Mouse (Mus musculus) heart, adult 11 months (tissue): ENCODE data around the gene Efcab7.

Experiments used
- DNase-seq: peaks from one replicate; pipeline ENCODE4 v3.0.0; 2022

Gene Efcab7

DNA sequence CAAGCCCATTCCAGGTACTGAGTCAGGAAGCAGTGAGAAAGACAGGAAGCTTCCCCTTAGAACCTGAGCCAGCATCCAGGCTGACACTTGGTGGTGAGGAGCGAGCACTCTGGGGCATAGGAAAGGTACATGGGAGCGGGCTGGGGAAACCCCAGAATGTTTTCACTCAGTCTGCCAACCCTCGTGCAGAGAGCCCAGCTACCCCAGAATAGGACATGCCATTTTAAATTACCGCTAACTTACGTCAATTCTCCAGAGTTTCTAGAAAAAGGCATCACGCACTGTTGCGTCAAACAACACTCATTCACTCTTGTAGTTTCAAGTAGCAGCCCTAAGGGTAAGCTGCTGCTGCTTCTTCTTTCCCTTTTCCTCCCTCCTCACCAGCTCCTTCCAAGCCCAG lies 116.0 kb downstream of the Efcab7 start:
- no peak for DNase-seq

DNA sequence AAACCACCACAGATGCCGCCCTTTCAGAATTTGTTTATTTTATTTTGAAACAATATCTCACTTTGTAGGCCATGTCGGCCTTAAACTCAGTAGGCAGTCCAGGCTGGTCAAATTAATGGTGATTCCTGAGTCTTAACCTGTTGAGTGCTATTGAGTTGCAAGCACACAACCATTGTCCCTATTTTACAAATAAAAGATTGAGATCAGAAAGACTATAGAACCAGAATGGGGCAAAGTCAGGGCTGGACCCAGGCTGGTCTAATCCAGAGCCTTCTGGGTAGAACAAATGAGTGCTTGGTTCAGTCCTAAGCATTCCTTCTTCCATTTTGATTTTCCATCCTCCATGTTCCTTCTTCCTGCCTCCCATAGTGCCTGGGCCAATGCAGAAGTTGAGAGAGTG lies 117.5 kb downstream of the Efcab7 start:
- DNase-seq: no peak

DNA sequence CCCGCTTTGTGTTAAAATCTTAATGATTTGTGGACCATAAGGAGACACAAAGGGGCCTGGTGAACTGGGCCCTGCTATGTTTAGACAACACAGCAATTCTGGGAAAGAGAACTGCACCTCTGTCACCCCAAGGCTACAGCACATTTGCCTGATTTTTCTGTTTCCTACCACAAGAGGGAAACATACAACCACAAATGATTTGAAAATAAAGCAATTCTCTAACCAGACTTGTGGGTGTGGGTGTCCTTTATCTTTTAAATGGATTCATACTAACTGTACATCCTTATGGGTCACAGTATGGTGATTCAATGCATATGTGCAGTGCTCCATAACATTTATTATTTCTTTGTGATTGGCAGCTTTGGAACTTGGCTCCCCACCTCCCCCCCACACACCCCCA lies 118.2 kb downstream of the Efcab7 start:
- DNase-seq: no peak

GRCm38 (mm10) chr4:99947896-99948295 lies 118.9 kb downstream of the Efcab7 start:
- DNase-seq: no peak

- DNase-seq: peak; percentile 84
Observed at GRCm38 (mm10) chr4:99953904-99954303, 124.9 kb downstream of the Efcab7 start.

- no peak for DNase-seq
Observed at GRCm38 (mm10) chr4:99955396-99955795, 126.4 kb downstream of the Efcab7 start.

DNA sequence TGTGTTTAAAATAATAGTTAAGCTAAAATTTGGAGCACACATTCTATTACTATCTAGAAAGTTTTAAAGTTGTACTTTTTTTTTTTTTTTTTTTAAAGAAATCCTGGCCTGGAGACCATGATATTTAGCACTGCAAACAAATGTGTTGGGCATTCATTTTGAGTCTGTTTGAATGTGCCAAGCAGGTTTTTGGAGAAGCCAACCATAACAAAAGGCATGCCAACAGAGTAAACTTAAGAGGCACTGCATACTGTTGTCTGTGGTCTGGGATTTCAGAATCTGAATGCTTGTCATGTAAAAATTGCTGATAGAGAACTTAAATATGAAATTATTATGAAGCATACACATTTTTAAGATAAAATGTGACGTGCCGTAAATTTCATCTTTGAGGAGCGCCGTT lies 128.2 kb downstream of the Efcab7 start:
- DNase-seq: no peak

DNA sequence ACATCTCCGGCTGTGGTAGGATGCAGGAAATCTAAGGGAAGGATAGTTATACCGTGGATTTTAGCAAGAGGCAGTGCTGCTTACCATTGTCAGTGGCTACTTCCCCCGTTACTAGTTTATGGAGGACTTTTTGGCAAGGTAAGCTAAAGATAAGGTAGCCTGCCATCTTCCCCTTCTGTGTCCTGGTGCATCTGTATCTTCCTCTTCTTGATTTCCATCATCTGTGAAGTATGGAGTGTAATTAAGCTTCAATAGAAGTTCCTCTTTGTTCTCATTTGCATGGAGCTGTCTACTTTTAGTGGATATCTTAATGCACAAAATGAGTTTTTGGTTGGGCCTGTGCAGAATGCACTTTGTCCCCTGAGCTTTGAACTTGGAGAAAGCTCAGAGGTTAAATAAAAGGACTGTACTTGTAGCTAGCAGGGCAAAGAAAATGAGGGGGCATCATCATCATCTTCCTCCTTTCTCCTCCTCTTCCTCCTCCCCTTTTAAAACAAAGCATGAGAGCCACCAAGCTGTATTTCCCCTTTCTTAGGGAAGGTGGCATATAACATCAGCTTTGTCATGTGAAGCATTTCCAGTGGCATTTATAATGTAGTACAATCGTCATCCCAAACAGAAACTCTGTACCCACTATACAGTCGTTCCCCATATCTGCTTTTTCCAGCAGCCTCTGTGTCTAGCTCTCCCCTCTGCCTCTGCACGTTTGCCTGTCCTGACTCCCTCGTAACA lies 129.3 kb downstream of the Efcab7 start:
- DNase-seq: no peak

DNA sequence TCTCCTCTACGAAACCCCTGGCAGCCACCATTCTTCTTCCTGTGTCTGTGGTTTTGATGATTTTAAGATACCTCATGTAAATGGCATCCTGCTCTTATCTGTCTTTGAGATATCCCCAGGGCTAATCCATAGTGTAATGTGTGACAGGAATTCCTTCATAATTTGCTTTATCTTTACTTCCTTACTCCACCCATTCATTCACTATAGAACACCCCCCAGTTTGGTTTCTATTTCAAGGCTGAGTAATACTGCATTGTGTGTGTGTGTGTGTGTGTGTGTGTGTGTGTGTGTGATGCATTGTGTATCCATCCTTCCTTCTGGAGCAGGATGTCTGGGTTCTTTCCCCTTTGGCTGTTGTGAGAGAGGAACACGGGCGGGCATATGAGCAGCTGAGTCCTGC lies 130.3 kb downstream of the Efcab7 start:
- DNase-seq: no peak
